In the genomic region with DNA sequence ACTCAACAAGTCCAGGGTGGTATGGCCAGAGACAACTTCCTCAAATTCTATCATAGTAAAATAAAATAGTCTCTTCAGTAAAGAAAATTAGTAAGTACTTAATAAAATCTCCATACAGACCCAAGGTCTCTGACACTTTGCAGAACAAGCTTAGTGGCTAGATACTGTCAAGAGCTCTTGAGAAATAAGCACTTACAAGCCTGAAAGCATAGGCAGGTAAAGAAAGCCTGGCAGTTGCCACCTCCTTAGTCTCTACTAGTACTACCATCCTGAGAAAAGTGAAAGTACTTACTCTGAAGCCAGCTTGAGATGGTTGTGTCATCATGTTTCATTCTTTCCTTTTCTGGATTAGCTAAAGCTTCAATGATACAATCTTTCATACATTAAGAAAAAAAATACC, we compare ENCODE assay signal across 15 mouse cellular contexts.
"Had no signal": no experiment of that assay in that cellular context is flagged by ENCODE, and none has a peak within 500 bp of the region (broad histone marks: within the 10 kb centered on the region; RNA-seq: fewer than 3 reads in every experiment).

No protein-coding gene starts in this region.

- H3K36me3 ChIP-seq: liver, embryonic 15.5 days; midbrain, embryonic 13.5 days; midbrain, embryonic 15.5 days; neural tube, embryonic 12.5 days; stomach, embryonic 15.5 days had no signal

- H3K4me1 ChIP-seq: liver, embryonic 13.5 days; liver, embryonic 15.5 days; megakaryocyte, embryonic 14.5 days; midbrain, embryonic 13.5 days; midbrain, embryonic 15.5 days; neural tube, embryonic 12.5 days; stomach, embryonic 15.5 days had no signal

- H3K9ac ChIP-seq: liver, embryonic 13.5 days; liver, embryonic 15.5 days; liver, postnatal 0 days; lung, embryonic 14.5 days; midbrain, embryonic 13.5 days; midbrain, embryonic 15.5 days; neural tube, embryonic 12.5 days; stomach, embryonic 15.5 days had no signal

- H3K27me3 ChIP-seq: liver, embryonic 13.5 days; liver, embryonic 15.5 days; megakaryocyte, embryonic 14.5 days; midbrain, embryonic 13.5 days; midbrain, embryonic 15.5 days; neural tube, embryonic 12.5 days; stomach, embryonic 15.5 days had no signal

- H3K27ac ChIP-seq: liver, embryonic 13.5 days; liver, embryonic 15.5 days; macrophage; midbrain, embryonic 13.5 days; midbrain, embryonic 15.5 days; neural tube, embryonic 12.5 days; stomach, embryonic 15.5 days; stomach, postnatal 0 days had no signal

- DNase-seq: liver, embryonic 13.5 days; liver, postnatal 0 days; lung, embryonic 14.5 days; right cerebral cortex, postnatal 14 days; thymus, adult 2 months; thymus, postnatal 25 days; thymus, postnatal 4 days had no signal

- H3K9me3 ChIP-seq: liver, embryonic 13.5 days; liver, embryonic 15.5 days; megakaryocyte, embryonic 14.5 days; midbrain, embryonic 13.5 days; midbrain, embryonic 15.5 days; neural tube, embryonic 12.5 days; stomach, embryonic 15.5 days had no signal

- H3K4me3 ChIP-seq: liver, embryonic 13.5 days; liver, embryonic 15.5 days; megakaryocyte, embryonic 14.5 days; midbrain, embryonic 13.5 days; midbrain, embryonic 15.5 days; neural tube, embryonic 12.5 days; stomach, embryonic 15.5 days had no signal
